Mouse (Mus musculus) erythroblast, embryonic 14.5 days (primary cell): Measurements from ENCODE around the gene Rnf150.

ENCODE experiments used
- GATA1 ChIP-seq: IDR thresholded peaks from 2 replicates; pipeline ENCODE4 v1.6.1; 2012; ENCODE audit warnings: low read length, inconsistent platforms, mixed read lengths
- TAL1 ChIP-seq: IDR thresholded peaks from 3 replicates; pipeline ENCODE4 v1.6.1; 2012; ENCODE audit warnings: low read length, inconsistent platforms, mixed read lengths

DNA sequence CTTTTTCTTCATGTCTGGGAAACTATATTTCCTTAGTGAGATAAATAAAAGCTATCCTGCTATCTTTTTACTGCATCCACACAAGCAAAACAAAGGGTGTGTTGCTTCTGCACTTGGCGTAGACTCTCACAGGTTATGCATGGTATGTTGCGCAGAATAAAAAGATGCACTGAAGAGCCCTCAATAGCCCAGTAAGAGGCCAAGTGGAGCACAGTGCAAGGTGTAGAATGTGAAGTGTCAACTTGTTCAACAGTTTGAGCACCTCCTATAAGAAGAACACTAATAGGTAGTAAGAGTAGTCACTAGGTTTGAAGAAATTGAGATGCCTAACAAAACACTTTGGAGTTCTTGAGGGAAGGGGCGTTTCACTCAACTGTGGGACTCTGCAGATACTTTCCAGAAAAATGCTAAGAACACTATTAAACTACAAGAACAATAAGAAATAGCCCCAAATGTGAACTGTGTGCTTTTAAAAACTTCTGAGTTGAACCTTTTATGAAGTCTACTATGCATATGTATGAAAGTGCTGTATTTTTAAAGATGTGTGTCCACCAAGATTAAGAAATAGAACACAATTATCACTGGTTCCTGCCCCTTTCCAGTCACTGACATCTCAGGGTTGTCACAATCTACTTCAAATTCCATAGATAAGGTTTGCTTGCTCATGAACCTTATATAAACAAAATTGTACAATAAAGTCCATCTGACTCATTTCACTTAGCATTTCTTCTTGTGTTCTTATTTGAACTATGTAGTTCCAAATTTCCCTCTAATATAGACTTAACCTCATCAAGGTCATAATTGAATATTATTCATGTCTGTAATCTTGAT lies 34.7 kb downstream of the Rnf150 start:
- TF ChIP-seq TAL1 (no peak), GATA1 (no peak)
